Mouse (Mus musculus) 416B (cell line): ENCODE measurements around the gene Rab31.

ENCODE experiments used
- DNase-seq: peaks from one replicate; pipeline ENCODE4 v3.0.0; 2011; ENCODE audit warnings: low read depth

Gene Rab31

GRCm38 (mm10) chr17:65782551-65783141, 10.1 kb upstream of the Rab31 start, which contains the start of gene Ppp4r1:
Gene Ppp4r1 (plus strand): TSS chr17:65782573.
- peak; percentile 69 for DNase-seq

GRCm38 (mm10) chr17:65780970-65781369, 8.4 kb upstream of the Rab31 start:
- no peak for DNase-seq

- DNase-seq: no peak
These were observed 4.9 kb upstream of the Rab31 start for GRCm38 (mm10) chr17:65777461-65777860.

GRCm38 (mm10) chr17:65776228-65776627, 3.7 kb upstream of the Rab31 start:
- DNase-seq: no peak

- peak; percentile 53 for DNase-seq
These were observed 1.9 kb upstream of the Rab31 start for GRCm38 (mm10) chr17:65774439-65774838.

- peak; percentile 64 for DNase-seq
These were observed 1.1 kb upstream of the Rab31 start for GRCm38 (mm10) chr17:65773617-65774016.

- DNase-seq: peak; percentile 64
These were observed 1.3 kb downstream of the Rab31 start for GRCm38 (mm10) chr17:65770982-65771915.

- DNase-seq: no peak
These were observed 4.1 kb downstream of the Rab31 start for GRCm38 (mm10) chr17:65768486-65768885.

- DNase-seq: no peak
These were observed 9.3 kb downstream of the Rab31 start for GRCm38 (mm10) chr17:65763221-65763620.

GRCm38 (mm10) chr17:65757150-65757549, 15.4 kb downstream of the Rab31 start:
- DNase-seq: no peak

- DNase-seq: no peak
These were observed 16.7 kb downstream of the Rab31 start for GRCm38 (mm10) chr17:65755857-65756256.

- DNase-seq: no peak
These were observed 19.4 kb downstream of the Rab31 start for GRCm38 (mm10) chr17:65753130-65753529.

- no peak for DNase-seq
These were observed 22.3 kb downstream of the Rab31 start for GRCm38 (mm10) chr17:65750301-65750700.

- no peak for DNase-seq
These were observed 22.7 kb downstream of the Rab31 start for GRCm38 (mm10) chr17:65749803-65750202.

- DNase-seq: no peak
These were observed 23.6 kb downstream of the Rab31 start for GRCm38 (mm10) chr17:65748997-65749396.

GRCm38 (mm10) chr17:65746314-65746713, 26.2 kb downstream of the Rab31 start:
- no peak for DNase-seq

GRCm38 (mm10) chr17:65743664-65744330, 28.8 kb downstream of the Rab31 start:
- DNase-seq: no peak

GRCm38 (mm10) chr17:65742969-65743368, 29.6 kb downstream of the Rab31 start:
- no peak for DNase-seq

- DNase-seq: no peak
These were observed 30.2 kb downstream of the Rab31 start for GRCm38 (mm10) chr17:65742245-65742905.

GRCm38 (mm10) chr17:65741565-65741964, 31.0 kb downstream of the Rab31 start:
- DNase-seq: no peak

- peak; percentile 92 for DNase-seq
These were observed 32.5 kb downstream of the Rab31 start for GRCm38 (mm10) chr17:65739874-65740725.
